Mouse (Mus musculus): ENCODE measurements at regions not wholly inside any gene's neighbourhood (a gene's known extent, or its start where the extent isn't known, plus 50 kb on each side); places are given as distances from the start of the nearest gene placed in this dataset.

- Histone ChIP-seq H3K4me1 (replicated peaks; ENCODE audit: control insufficient read depth, insufficient read depth, low read length) (no peaks in the 10 kb centered on the region), H3K9me3 (ENCODE audit: control insufficient read depth, low read length) (no peaks in the 10 kb centered on the region), H3K9ac (ENCODE audit: low read depth, low read length) (no peak overlapping the region), H3K27ac (ENCODE audit: low read depth, low read length) (no peak overlapping the region), H3K27me3 (ENCODE audit: control insufficient read depth, insufficient read depth, low read length) (no peaks in the 10 kb centered on the region), H3K36me3 (ENCODE audit: control insufficient read depth, insufficient read depth, low read length) (no peaks in the 10 kb centered on the region), H3K4me3 (ENCODE audit: low read depth, low read length) (no peak overlapping the region), H3K4me2 (replicated peaks; ENCODE audit: low read depth, low read length) (no peak overlapping the region)
- ATAC-seq (ENCODE audit: low FRiP score) (no peak), DNase-seq (ENCODE audit: low spot score) (no peak)
- WGBS = 96% methylated on average over 23 of the region's 25 CpGs
These were observed 194.4 kb upstream of the Ppp6c start for GRCm38 (mm10) chr2:39420696-39421095.

- Histone ChIP-seq H3K4me3 (ENCODE audit: low read depth, low read length) (no peak overlapping the region), H3K36me3 (ENCODE audit: control insufficient read depth, insufficient read depth, low read length) (no peaks in the 10 kb centered on the region), H3K9me3 (ENCODE audit: control insufficient read depth, low read length) (no peaks in the 10 kb centered on the region), H3K4me2 (replicated peaks; ENCODE audit: low read depth, low read length) (no peak overlapping the region), H3K9ac (ENCODE audit: low read depth, low read length) (no peak overlapping the region), H3K27me3 (ENCODE audit: control insufficient read depth, insufficient read depth, low read length) (no peaks in the 10 kb centered on the region), H3K4me1 (replicated peaks; ENCODE audit: control insufficient read depth, insufficient read depth, low read length) (no peaks in the 10 kb centered on the region), H3K27ac (ENCODE audit: low read depth, low read length) (no peak overlapping the region)
- no peak for ATAC-seq (ENCODE audit: low FRiP score)
- 69% methylated on average over 2 of the region's 2 CpGs for WGBS
- no peak for DNase-seq (ENCODE audit: low spot score)
These were observed 174.1 kb upstream of the Ppp6c start for GRCm38 (mm10) chr2:39400336-39400735.

- Histone ChIP-seq H3K27me3 (ENCODE audit: control insufficient read depth, insufficient read depth, low read length) (no peaks in the 10 kb centered on the region), H3K9ac (ENCODE audit: low read depth, low read length) (no peak overlapping the region), H3K36me3 (ENCODE audit: control insufficient read depth, insufficient read depth, low read length) (no peaks in the 10 kb centered on the region), H3K27ac (ENCODE audit: low read depth, low read length) (no peak overlapping the region), H3K4me2 (replicated peaks; ENCODE audit: low read depth, low read length) (no peak overlapping the region), H3K4me3 (ENCODE audit: low read depth, low read length) (no peak overlapping the region), H3K9me3 (ENCODE audit: control insufficient read depth, low read length) (no peaks in the 10 kb centered on the region), H3K4me1 (replicated peaks; ENCODE audit: control insufficient read depth, insufficient read depth, low read length) (no peaks in the 10 kb centered on the region)
- DNase-seq (ENCODE audit: low spot score) = peak; percentile 9
- 80% methylated on average over 2 of the region's 2 CpGs for WGBS
- ATAC-seq (ENCODE audit: low FRiP score) = no peak
These were observed 173.3 kb upstream of the Ppp6c start for GRCm38 (mm10) chr2:39399523-39399922.

- DNase-seq (ENCODE audit: low spot score) (no peak), ATAC-seq (ENCODE audit: low FRiP score) (no peak)
- no peak overlapping the region for H3K4me2 ChIP-seq (replicated peaks; ENCODE audit: low read depth, low read length)
- no peaks in the 10 kb centered on the region for H3K27me3 ChIP-seq (ENCODE audit: control insufficient read depth, insufficient read depth, low read length)
- no peaks in the 10 kb centered on the region for H3K4me1 ChIP-seq (replicated peaks; ENCODE audit: control insufficient read depth, insufficient read depth, low read length)
- no peaks in the 10 kb centered on the region for H3K9me3 ChIP-seq (ENCODE audit: control insufficient read depth, low read length)
- no peak overlapping the region for H3K4me3 ChIP-seq (ENCODE audit: low read depth, low read length)
- H3K27ac ChIP-seq (ENCODE audit: low read depth, low read length) = no peak overlapping the region
- WGBS = 66% methylated on average over 3 of the region's 3 CpGs
- no peak overlapping the region for H3K9ac ChIP-seq (ENCODE audit: low read depth, low read length)
- no peaks in the 10 kb centered on the region for H3K36me3 ChIP-seq (ENCODE audit: control insufficient read depth, insufficient read depth, low read length)
These were observed 168.4 kb upstream of the Ppp6c start for GRCm38 (mm10) chr2:39394643-39395042.

- Histone ChIP-seq H3K9me3 (ENCODE audit: control insufficient read depth, low read length) (no peaks in the 10 kb centered on the region), H3K4me1 (replicated peaks; ENCODE audit: control insufficient read depth, insufficient read depth, low read length) (no peaks in the 10 kb centered on the region), H3K4me2 (replicated peaks; ENCODE audit: low read depth, low read length) (no peak overlapping the region), H3K27me3 (ENCODE audit: control insufficient read depth, insufficient read depth, low read length) (no peaks in the 10 kb centered on the region), H3K4me3 (ENCODE audit: low read depth, low read length) (no peak overlapping the region), H3K27ac (ENCODE audit: low read depth, low read length) (no peak overlapping the region), H3K9ac (ENCODE audit: low read depth, low read length) (no peak overlapping the region), H3K36me3 (ENCODE audit: control insufficient read depth, insufficient read depth, low read length) (no peaks in the 10 kb centered on the region)
- DNase-seq (ENCODE audit: low spot score) (no peak), ATAC-seq (ENCODE audit: low FRiP score) (no peak)
- 85% methylated on average over 3 of the region's 3 CpGs for WGBS
These were observed 151.0 kb upstream of the Ppp6c start for GRCm38 (mm10) chr2:39377264-39377663.

- Histone ChIP-seq H3K27me3 (ENCODE audit: control insufficient read depth, insufficient read depth, low read length) (no peaks in the 10 kb centered on the region), H3K27ac (ENCODE audit: low read depth, low read length) (no peak overlapping the region), H3K9ac (ENCODE audit: low read depth, low read length) (no peak overlapping the region), H3K4me2 (replicated peaks; ENCODE audit: low read depth, low read length) (no peak overlapping the region), H3K4me3 (ENCODE audit: low read depth, low read length) (no peak overlapping the region), H3K4me1 (replicated peaks; ENCODE audit: control insufficient read depth, insufficient read depth, low read length) (no peaks in the 10 kb centered on the region), H3K36me3 (ENCODE audit: control insufficient read depth, insufficient read depth, low read length) (no peaks in the 10 kb centered on the region), H3K9me3 (ENCODE audit: control insufficient read depth, low read length) (no peaks in the 10 kb centered on the region)
- ATAC-seq (ENCODE audit: low FRiP score) (peak; percentile 92), DNase-seq (ENCODE audit: low spot score) (peak; percentile 94)
- 15% methylated on average over 7 of the region's 7 CpGs for WGBS
These were observed 147.0 kb upstream of the Ppp6c start for GRCm38 (mm10) chr2:39373068-39373779.

GRCm38 (mm10) chr2:39344207-39344606, 118.0 kb upstream of the Ppp6c start:
- Histone ChIP-seq H3K4me3 (ENCODE audit: low read depth, low read length) (no peak overlapping the region), H3K27ac (ENCODE audit: low read depth, low read length) (no peak overlapping the region), H3K4me1 (replicated peaks; ENCODE audit: control insufficient read depth, insufficient read depth, low read length) (no peaks in the 10 kb centered on the region), H3K27me3 (ENCODE audit: control insufficient read depth, insufficient read depth, low read length) (no peaks in the 10 kb centered on the region), H3K36me3 (ENCODE audit: control insufficient read depth, insufficient read depth, low read length) (no peaks in the 10 kb centered on the region), H3K4me2 (replicated peaks; ENCODE audit: low read depth, low read length) (no peak overlapping the region), H3K9ac (ENCODE audit: low read depth, low read length) (no peak overlapping the region), H3K9me3 (ENCODE audit: control insufficient read depth, low read length) (no peaks in the 10 kb centered on the region)
- ATAC-seq (ENCODE audit: low FRiP score) (no peak), DNase-seq (ENCODE audit: low spot score) (no peak)
- WGBS = 97% methylated on average over 3 of the region's 3 CpGs

- Histone ChIP-seq H3K36me3 (ENCODE audit: control insufficient read depth, insufficient read depth, low read length) (no peaks in the 10 kb centered on the region), H3K9ac (ENCODE audit: low read depth, low read length) (no peak overlapping the region), H3K4me3 (ENCODE audit: low read depth, low read length) (no peak overlapping the region), H3K9me3 (ENCODE audit: control insufficient read depth, low read length) (no peaks in the 10 kb centered on the region), H3K4me1 (replicated peaks; ENCODE audit: control insufficient read depth, insufficient read depth, low read length) (no peaks in the 10 kb centered on the region), H3K27ac (ENCODE audit: low read depth, low read length) (no peak overlapping the region), H3K27me3 (ENCODE audit: control insufficient read depth, insufficient read depth, low read length) (no peaks in the 10 kb centered on the region), H3K4me2 (replicated peaks; ENCODE audit: low read depth, low read length) (no peak overlapping the region)
- WGBS = 70% methylated on average over 3 of the region's 3 CpGs
- DNase-seq (ENCODE audit: low spot score) (no peak), ATAC-seq (ENCODE audit: low FRiP score) (no peak)
These were observed 114.2 kb upstream of the Ppp6c start for GRCm38 (mm10) chr2:39340406-39340805.

- H3K4me2 ChIP-seq (replicated peaks; ENCODE audit: low read depth, low read length) = no peak overlapping the region
These were observed 112.8 kb upstream of the Ppp6c start for GRCm38 (mm10) chr2:39338832-39339649.

More at GRCm38 (mm10) chr2:39338832-39339649, 112.8 kb upstream of the Ppp6c start:
- Histone ChIP-seq H3K27ac (ENCODE audit: low read depth, low read length) (no peak overlapping the region), H3K9ac (ENCODE audit: low read depth, low read length) (no peak overlapping the region), H3K36me3 (ENCODE audit: control insufficient read depth, insufficient read depth, low read length) (no peaks in the 10 kb centered on the region), H3K27me3 (ENCODE audit: control insufficient read depth, insufficient read depth, low read length) (no peaks in the 10 kb centered on the region), H3K9me3 (ENCODE audit: control insufficient read depth, low read length) (no peaks in the 10 kb centered on the region), H3K4me3 (ENCODE audit: low read depth, low read length) (no peak overlapping the region), H3K4me1 (replicated peaks; ENCODE audit: control insufficient read depth, insufficient read depth, low read length) (no peaks in the 10 kb centered on the region)
- peak; percentile 74 for ATAC-seq (ENCODE audit: low FRiP score)
- WGBS = 86% methylated on average over 9 of the region's 9 CpGs
- DNase-seq (ENCODE audit: low spot score) = peak; percentile 4

All from hindbrain, embryonic 11.5 days (tissue).